Mouse (Mus musculus): ENCODE measurements around the gene Ap3d1. TPM values are rescaled to one million over a fixed set of nuclear protein-coding genes. Genes with fewer than 3 reads are reported as not detected.

Gene Ap3d1
- 153 and 171 TPM in 2 replicates for polyA plus RNA-seq (2012; rRNA removed)

GRCm38 (mm10) chr10:80742180-80742978, at the start of gene Ap3d1:
Gene Ap3d1, minus strand, starts transcription at chr10:80742264.

GRCm38 (mm10) chr10:80754594-80755290, 12.7 kb upstream of the Ap3d1 start, which contains the start of gene Dot1l:
Gene Dot1l, plus strand, starts transcription at chr10:80755206.

GRCm38 (mm10) chr10:80701721-80702535, 40.1 kb downstream of the Ap3d1 start, which contains the start of the genes Mob3a and Izumo4:
Gene Mob3a, minus strand, starts transcription at chr10:80701977.
Gene Izumo4, plus strand, starts transcription at chr10:80702184.

GRCm38 (mm10) chr10:80677942-80678436, 64.1 kb downstream of the Ap3d1 start, which contains the start of gene Mknk2:
Gene Mknk2, minus strand, starts transcription at chr10:80678112.

Other genes with a start within 250 kb of the Ap3d1 start
- gene Onecut3, start 247.4 kb downstream of the Ap3d1 start, polyA plus RNA-seq (2012; rRNA removed), result 4.1 and 6.6 TPM in 2 replicates
- 0.58 and 0.81 TPM in 2 replicates for gene Atp8b3, start 203.1 kb downstream of the Ap3d1 start, polyA plus RNA-seq (2012; rRNA removed)
- gene Rexo1, start 180.7 kb downstream of the Ap3d1 start, polyA plus RNA-seq (2012; rRNA removed), result 59.5 and 61.4 TPM in 2 replicates
- 13.9 and 14.8 TPM in 2 replicates for gene Klf16, start 164.9 kb downstream of the Ap3d1 start, polyA plus RNA-seq (2012; rRNA removed)
- 126 and 131 TPM in 2 replicates for gene Abhd17a, start 151.9 kb downstream of the Ap3d1 start, polyA plus RNA-seq (2012; rRNA removed)
- 53.6 and 62.1 TPM in 2 replicates for gene Scamp4, start 139.4 kb downstream of the Ap3d1 start, polyA plus RNA-seq (2012; rRNA removed)
- gene Adat3, start 139.4 kb downstream of the Ap3d1 start, polyA plus RNA-seq (2012; rRNA removed), result 11.3 and 11.5 TPM in 2 replicates
- gene Gm49322, start 136.2 kb downstream of the Ap3d1 start, polyA plus RNA-seq (2012; rRNA removed), result 4.7 TPM in 2 replicates
- 203 and 212 TPM in 2 replicates for gene Csnk1g2, start 119.4 kb downstream of the Ap3d1 start, polyA plus RNA-seq (2012; rRNA removed)
- gene Btbd2, start 85.2 kb downstream of the Ap3d1 start, polyA plus RNA-seq (2012; rRNA removed), result 93.0 and 93.8 TPM in 2 replicates
- 87.9 and 92.8 TPM in 2 replicates for gene Mknk2, start 64.2 kb downstream of the Ap3d1 start, polyA plus RNA-seq (2012; rRNA removed)
- gene Mob3a, start 40.3 kb downstream of the Ap3d1 start, polyA plus RNA-seq (2012; rRNA removed), result 34.5 and 37.2 TPM in 2 replicates
- gene Izumo4, start 40.1 kb downstream of the Ap3d1 start, polyA plus RNA-seq (2012; rRNA removed), result 66.3 and 70.4 TPM in 2 replicates
- 46.3 and 56.0 TPM in 2 replicates for gene Dot1l, start 12.9 kb upstream of the Ap3d1 start, polyA plus RNA-seq (2012; rRNA removed)
- 85.0 and 92.8 TPM in 2 replicates for gene Sf3a2, start 55.9 kb upstream of the Ap3d1 start, polyA plus RNA-seq (2012; rRNA removed)
- 116 and 118 TPM in 2 replicates for gene Plekhj1, start 56.4 kb upstream of the Ap3d1 start, polyA plus RNA-seq (2012; rRNA removed)
- 1.4 and 1.5 TPM in 2 replicates for gene Amh, start 63.0 kb upstream of the Ap3d1 start, polyA plus RNA-seq (2012; rRNA removed)
- 0.48 and 2.0 TPM in 2 replicates for gene Jsrp1, start 71.2 kb upstream of the Ap3d1 start, polyA plus RNA-seq (2012; rRNA removed)
- 683 and 719 TPM in 2 replicates for gene Oaz1, start 84.4 kb upstream of the Ap3d1 start, polyA plus RNA-seq (2012; rRNA removed)
- gene Lingo3, start 101.8 kb upstream of the Ap3d1 start, polyA plus RNA-seq (2012; rRNA removed), result 3.6 and 3.8 TPM in 2 replicates
- 387 and 393 TPM in 2 replicates for gene Lsm7, start 112.9 kb upstream of the Ap3d1 start, polyA plus RNA-seq (2012; rRNA removed)
- gene Sppl2b, start 113.0 kb upstream of the Ap3d1 start, polyA plus RNA-seq (2012; rRNA removed), result 92.4 and 97.1 TPM in 2 replicates
- gene Tmprss9, start 129.6 kb upstream of the Ap3d1 start, polyA plus RNA-seq (2012; rRNA removed), result 0.18 and 0.24 TPM in 2 replicates
- gene Timm13, start 158.7 kb upstream of the Ap3d1 start, polyA plus RNA-seq (2012; rRNA removed), result 220 and 228 TPM in 2 replicates
- 67.4 and 72.6 TPM in 2 replicates for gene Lmnb2, start 176.0 kb upstream of the Ap3d1 start, polyA plus RNA-seq (2012; rRNA removed)
- 11.8 and 18.5 TPM in 2 replicates for gene Gadd45b, start 187.8 kb upstream of the Ap3d1 start, polyA plus RNA-seq (2012; rRNA removed)

Measured in central nervous system, embryonic 14 days (tissue).